ENCODE assay signal across 8 mouse cellular contexts in the genomic region with DNA sequence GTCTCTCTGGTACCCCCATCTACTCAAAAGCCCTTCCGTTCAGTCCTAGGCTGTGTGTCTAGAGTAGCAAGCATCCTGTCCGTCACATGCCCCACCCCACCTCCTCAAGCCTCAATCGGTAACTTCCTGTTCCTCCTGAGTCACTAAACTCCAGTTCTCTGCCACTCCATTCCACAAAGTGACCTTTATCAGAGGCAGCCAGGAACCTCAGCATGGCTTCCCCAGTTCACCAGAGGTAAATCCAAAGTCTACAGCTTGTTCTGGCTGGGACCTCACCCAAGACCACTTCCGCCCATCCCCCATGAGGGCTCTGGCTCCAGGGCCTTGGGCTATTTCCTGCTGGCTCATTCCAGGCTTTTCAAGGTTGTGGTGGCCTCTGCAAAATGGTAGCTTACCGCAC. TPM values are rescaled to one million over a fixed set of nuclear protein-coding genes. Genes with fewer than 3 reads are reported as not detected.
A peak's percentile ranks its signal among the peaks of the same experiment; 100 is the strongest.
DNase-seq lines count a peak whose midpoint lies in the region; ATAC-seq lines count a peak whose summit lies in the region.

No protein-coding gene starts in this region.

- peak; percentile 36 for ATAC-seq in CD4-positive, CD25-positive, alpha-beta regulatory T cell, adult 4 months
- ATAC-seq in common myeloid progenitor, adult 5-6 weeks (replicated peaks; ENCODE audit: low read depth, poor library complexity, severe bottlenecking), result peak; percentile 16

- DNase-seq in 416B (ENCODE audit: low read depth), result peak; percentile 79
- peak; percentile 64 for DNase-seq in kidney, adult 9 months
- no peak for DNase-seq in urinary bladder, postnatal 36 days (ENCODE audit: low spot score in 2 of 2)
- DNase-seq in cerebellum, adult 11 months, result no peak
- no peak for DNase-seq in lung, postnatal 14 days
- no peak for DNase-seq in thymus, postnatal 10 days (ENCODE audit: low spot score in 2 of 2)

RNA-seq across cellular contexts. Expression of a gene that starts 6.1 kb away (rescaled TPM):
- 100 to 1,000 TPM; 124 to 178 TPM for polyA plus RNA-seq in CD4-positive, CD25-positive, alpha-beta regulatory T cell, adult 4 months (2017; shearing (Covaris generic))
- total RNA-seq in common myeloid progenitor, adult 5-6 weeks (2017), result 43.8 TPM in 2 replicates

Comparison
In these comparisons a context has a peak if more than half of its experiments do, and no peak if none do; other contexts are left out.
1. DNase-seq: peak in 416B (single experiment) and kidney, adult 9 months (single experiment); none in urinary bladder, postnatal 36 days (0 of 2), cerebellum, adult 11 months (single experiment), lung, postnatal 14 days (single experiment) and thymus, postnatal 10 days (0 of 2).